Mouse (Mus musculus) heart, postnatal 0 days (tissue): Measurements from ENCODE around the gene Poll.

Experiments
- CTCF ChIP-seq: IDR thresholded peaks from 2 replicates; pipeline ENCODE4 v1.5.1; 2016; ENCODE audit warnings: antibody characterized with exemption, control low read depth, low read depth
- EP300 ChIP-seq: IDR thresholded peaks from 2 replicates; pipeline ENCODE4 v1.6.1; 2016; ENCODE audit warnings: antibody characterized with exemption, low read depth

GRCm38 (mm10) chr19:45540657-45541408 lies 19.5 kb downstream of the Poll start:
- TF ChIP-seq CTCF (no peak), EP300 (no peak)
